8 mouse cellular contexts compared by ENCODE assay signal in genomic region chr11:4968376-4968775, GRCm38 (mm10). TPM values are rescaled to one million over a fixed set of nuclear protein-coding genes. Genes with fewer than 3 reads are reported as not detected.
DNase-seq lines count a peak whose midpoint lies in the region; ATAC-seq lines count a peak whose summit lies in the region.

No protein-coding gene starts in this region.

- peak; percentile 31 to 43 for DNase-seq in heart, adult 18-20 months
- DNase-seq in heart, adult 8-10 months (ENCODE audit: low spot score): no peak
- DNase-seq in limb, embryonic 10.5 days (ENCODE audit: low spot score): no peak
- DNase-seq in brain, adult 2 months (ENCODE audit: low read depth, low spot score): peak; percentile 80
- peak; percentile 33 for DNase-seq in gastrocnemius, adult 18-20 months (ENCODE audit: low spot score)
- DNase-seq in right cerebral cortex, postnatal 10 days (ENCODE audit: low spot score in 2 of 2): no peak
- DNase-seq in urinary bladder, postnatal 25 days (ENCODE audit: low spot score): no peak

- H3K4me3 ChIP-seq in limb, embryonic 13.5 days: no peak overlapping the region
- no peak overlapping the region for H3K4me3 ChIP-seq in limb, embryonic 10.5 days

- peaks cover 8% of the 10 kb centered on the region; the same call in 1 of the 2 replicates for H3K4me1 ChIP-seq in limb, embryonic 13.5 days
- H3K4me1 ChIP-seq in limb, embryonic 10.5 days: no peaks in the 10 kb centered on the region

- H3K9ac ChIP-seq in limb, embryonic 13.5 days: peak overlapping the region; percentile 25; the same call in 1 of the 2 replicates

- no peaks in the 10 kb centered on the region for H3K36me3 ChIP-seq in limb, embryonic 13.5 days
- H3K36me3 ChIP-seq in limb, embryonic 10.5 days: no peaks in the 10 kb centered on the region

- ATAC-seq in limb, embryonic 13.5 days (ENCODE audit: low FRiP score, low read depth): no peak

- peaks cover 32% of the 10 kb centered on the region; the same call in 1 of the 2 replicates for H3K27me3 ChIP-seq in limb, embryonic 13.5 days
- H3K27me3 ChIP-seq in limb, embryonic 10.5 days (ENCODE audit: low read depth, poor library complexity, severe bottlenecking): peaks cover 56% of the 10 kb centered on the region; the same call in 1 of the 2 replicates

- 0 out of 2 replicates have a peak overlapping the region, but pooled peaks have one; percentile 22 for H3K27ac ChIP-seq in limb, embryonic 13.5 days
- no peak overlapping the region for H3K27ac ChIP-seq in limb, embryonic 10.5 days

- 49% methylated on average over 10 of the region's 10 CpGs for WGBS in limb, embryonic 13.5 days
- 61% methylated on average over 10 of the region's 10 CpGs for WGBS in limb, embryonic 10.5 days

- H3K9me3 ChIP-seq in limb, embryonic 13.5 days: no peaks in the 10 kb centered on the region
- H3K9me3 ChIP-seq in limb, embryonic 10.5 days (replicated peaks): no peaks in the 10 kb centered on the region

- no peak overlapping the region for H3K4me2 ChIP-seq in limb, embryonic 13.5 days (replicated peaks)

RNA-seq across cellular contexts. Expression of gene Ap1b1, which starts 18.2 kb away (rescaled TPM):
- total RNA-seq in heart, adult 18-20 months (2021): 10 to 100 TPM; 49.7 to 58.1 TPM
- total RNA-seq in heart, adult 8-10 months (2022): 10 to 100 TPM; 44.3 to 62.4 (median 54.2) TPM
- polyA plus RNA-seq in limb, embryonic 13.5 days (2015; fragmentation: Nextera tagmentation; extraction: Ambion mirVana): 49.9 and 54.4 TPM in 2 replicates
- polyA plus RNA-seq in limb, embryonic 10.5 days (2016; fragmentation: Nextera tagmentation; extraction: Ambion mirVana): 49.2 and 60.2 TPM in 2 replicates
- 10 to 100 TPM; 41.3 to 48.7 TPM for total RNA-seq in gastrocnemius, adult 18-20 months (2021)

RNA-seq across cellular contexts. Expression of gene Nefh, which starts 20.5 kb away (rescaled TPM):
- total RNA-seq in heart, adult 18-20 months (2021): not detected
- total RNA-seq in heart, adult 8-10 months (2022): not detected
- polyA plus RNA-seq in limb, embryonic 13.5 days (2015; fragmentation: Nextera tagmentation; extraction: Ambion mirVana): 0.08 and 0.18 TPM in 2 replicates
- polyA plus RNA-seq in limb, embryonic 10.5 days (2016; fragmentation: Nextera tagmentation; extraction: Ambion mirVana): 0.08 TPM in 1 of 2 replicates, not detected in the other
- not detected for total RNA-seq in gastrocnemius, adult 18-20 months (2021)

Comparison
In these comparisons a context has a peak if more than half of its experiments do, and no peak if none do; other contexts are left out.
1. DNase-seq: peak in heart, adult 18-20 months (2 of 2), brain, adult 2 months (single experiment) and gastrocnemius, adult 18-20 months (single experiment); none in heart, adult 8-10 months (single experiment), limb, embryonic 10.5 days (single experiment), right cerebral cortex, postnatal 10 days (0 of 2) and urinary bladder, postnatal 25 days (single experiment).